Comparison of ENCODE assay signal across 11 mouse cellular contexts in the genomic region with DNA sequence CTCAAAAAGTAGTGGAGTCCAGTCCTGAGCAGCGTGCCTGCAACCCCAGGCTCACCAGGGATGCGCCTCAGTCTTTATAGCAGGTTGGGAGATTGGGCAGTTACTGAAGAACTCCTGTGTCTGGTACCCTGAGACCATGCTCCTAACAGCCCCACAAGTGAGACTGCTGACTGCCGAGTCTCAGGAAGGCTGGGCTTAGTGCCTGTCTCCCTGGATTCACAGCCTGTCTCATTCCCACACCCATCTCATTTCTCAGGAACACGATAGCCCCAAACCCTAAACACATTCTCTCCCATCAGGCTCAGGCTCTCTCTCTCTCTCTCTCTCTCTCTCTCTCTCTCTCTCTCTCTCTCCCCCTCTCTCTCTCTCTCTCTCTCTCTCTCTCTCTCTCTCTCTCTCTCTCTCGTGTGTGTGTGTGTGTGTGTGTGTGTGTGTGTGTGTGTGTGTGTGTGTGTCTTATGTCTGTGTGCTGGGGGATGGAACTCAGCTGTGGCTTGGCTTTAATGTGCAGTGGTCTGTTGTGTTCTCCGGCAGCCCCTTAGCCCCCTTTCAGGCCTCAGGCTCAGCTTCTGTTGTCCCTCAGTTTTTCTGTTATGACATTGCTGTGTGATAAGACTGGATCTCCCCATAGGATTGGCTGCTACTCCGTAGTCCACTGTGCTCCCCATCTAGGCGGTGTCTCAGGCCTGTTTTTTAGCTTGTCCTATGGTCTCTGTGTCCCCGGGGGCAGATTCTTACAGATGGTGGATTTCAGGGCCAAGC. TPM values are rescaled to one million over a fixed set of nuclear protein-coding genes. Genes with fewer than 3 reads are reported as not detected.
A peak's percentile ranks its signal among the peaks of the same experiment; 100 is the strongest.
DNase-seq lines count a peak whose midpoint lies in the region; ATAC-seq and TF ChIP-seq lines count a peak whose summit lies in the region.
"Had no signal": no experiment of that assay in that cellular context is flagged by ENCODE, and none has a peak within 500 bp of the region (broad histone marks: within the 10 kb centered on the region; RNA-seq: fewer than 3 reads in every experiment).

No protein-coding gene starts in this region.

- ATAC-seq in frontal cortex, adult (ENCODE audit: low TSS enrichment) = peak; percentile 25; the same call in 1 of the 2 replicates
- no peak for ATAC-seq in forebrain, embryonic 15.5 days (replicated peaks)
- ATAC-seq in midbrain, embryonic 15.5 days (replicated peaks) = no peak
- ATAC-seq in activated CD4-positive, CD25-positive, alpha-beta regulatory T cell, adult 4 months = no peak
- ATAC-seq: Patski had no signal

- H3K4me2 ChIP-seq in forebrain, embryonic 15.5 days (replicated peaks) = no peak overlapping the region
- H3K4me2 ChIP-seq in midbrain, embryonic 15.5 days = no peak overlapping the region

- H3K4me1 ChIP-seq in forebrain, embryonic 15.5 days = peaks cover 33% of the 10 kb centered on the region
- H3K4me1 ChIP-seq in midbrain, embryonic 15.5 days = peaks cover 32% of the 10 kb centered on the region

- no peak overlapping the region for H3K4me3 ChIP-seq in layer of hippocampus, adult 2 months
- H3K4me3 ChIP-seq in forebrain, embryonic 15.5 days = no peak overlapping the region
- no peak overlapping the region for H3K4me3 ChIP-seq in midbrain, embryonic 15.5 days
- H3K4me3 ChIP-seq: megakaryocyte, embryonic 14.5 days had no signal

- no peak for TF ChIP-seq CTCF in layer of hippocampus, adult 2 months (conservative IDR thresholded peaks at IDR 0.05)

- no peak for DNase-seq in frontal cortex, postnatal 14 days (ENCODE audit: low spot score in 2 of 2)
- DNase-seq in layer of hippocampus, adult 2 months (ENCODE audit: low spot score in 2 of 2) = no peak
- no peak for DNase-seq in layer of hippocampus, adult 9-11 months
- no peak for DNase-seq in urinary bladder, postnatal 4 days (ENCODE audit: low spot score in 2 of 2)
- DNase-seq: B cell, adult 2 months had no signal

- H3K27me3 ChIP-seq in forebrain, embryonic 15.5 days = no peaks in the 10 kb centered on the region
- no peaks in the 10 kb centered on the region for H3K27me3 ChIP-seq in midbrain, embryonic 15.5 days (replicated peaks)
- H3K27me3 ChIP-seq: megakaryocyte, embryonic 14.5 days; Patski had no signal

- 66% methylated on average over 8 of the region's 9 CpGs for WGBS in forebrain, embryonic 15.5 days
- 53% methylated on average over 8 of the region's 9 CpGs for WGBS in midbrain, embryonic 15.5 days

- peaks cover 29% of the 10 kb centered on the region for H3K36me3 ChIP-seq in forebrain, embryonic 15.5 days
- H3K36me3 ChIP-seq in midbrain, embryonic 15.5 days (replicated peaks) = peaks cover 24% of the 10 kb centered on the region

- peak overlapping the region; percentile 80 for H3K27ac ChIP-seq in layer of hippocampus, adult 2 months
- H3K27ac ChIP-seq in forebrain, embryonic 15.5 days (replicated peaks) = peak overlapping the region; percentile 73
- peak overlapping the region; percentile 38 for H3K27ac ChIP-seq in midbrain, embryonic 15.5 days

- no peak overlapping the region for H3K9ac ChIP-seq in forebrain, embryonic 15.5 days (replicated peaks)
- no peak overlapping the region for H3K9ac ChIP-seq in midbrain, embryonic 15.5 days

- no peaks in the 10 kb centered on the region for H3K9me3 ChIP-seq in forebrain, embryonic 15.5 days
- no peaks in the 10 kb centered on the region for H3K9me3 ChIP-seq in midbrain, embryonic 15.5 days
- H3K9me3 ChIP-seq: megakaryocyte, embryonic 14.5 days had no signal

RNA-seq across cellular contexts. Expression of gene Klc1, which starts 11.3 kb away (rescaled TPM):
- total RNA-seq in layer of hippocampus, adult 2 months (2021) = 100 to 1,000 TPM; 654 to 684 TPM
- 430 and 440 TPM in 2 replicates for polyA plus RNA-seq in forebrain, embryonic 15.5 days (2015; fragmentation: Nextera tagmentation; extraction: Ambion mirVana)
- polyA plus RNA-seq in midbrain, embryonic 15.5 days (2015; fragmentation: Nextera tagmentation; extraction: Ambion mirVana) = 661 and 666 TPM in 2 replicates
- polyA plus RNA-seq in activated CD4-positive, CD25-positive, alpha-beta regulatory T cell, adult 4 months (2017; shearing (Covaris generic)) = 10 to 100 TPM; 14.7 to 17.6 TPM

RNA-seq across cellular contexts. Expression of gene Xrcc3, which starts 43.7 kb away (rescaled TPM):
- total RNA-seq in layer of hippocampus, adult 2 months (2021) = 1 to 10 TPM; 3.2 to 4.2 TPM
- polyA plus RNA-seq in forebrain, embryonic 15.5 days (2015; fragmentation: Nextera tagmentation; extraction: Ambion mirVana) = 4.5 and 4.8 TPM in 2 replicates
- polyA plus RNA-seq in midbrain, embryonic 15.5 days (2015; fragmentation: Nextera tagmentation; extraction: Ambion mirVana) = 2.9 and 3.1 TPM in 2 replicates
- 1 to 10 TPM; 4.0 to 5.6 TPM for polyA plus RNA-seq in activated CD4-positive, CD25-positive, alpha-beta regulatory T cell, adult 4 months (2017; shearing (Covaris generic))

RNA-seq across cellular contexts. Expression of gene Zfyve21, which starts 44.0 kb away (rescaled TPM):
- 10 to 100 TPM; 20.0 to 20.6 TPM for total RNA-seq in layer of hippocampus, adult 2 months (2021)
- 39.0 and 41.7 TPM in 2 replicates for polyA plus RNA-seq in forebrain, embryonic 15.5 days (2015; fragmentation: Nextera tagmentation; extraction: Ambion mirVana)
- 32.3 and 39.5 TPM in 2 replicates for polyA plus RNA-seq in midbrain, embryonic 15.5 days (2015; fragmentation: Nextera tagmentation; extraction: Ambion mirVana)
- polyA plus RNA-seq in activated CD4-positive, CD25-positive, alpha-beta regulatory T cell, adult 4 months (2017; shearing (Covaris generic)) = 1 to 10 TPM; 3.4 to 3.5 TPM

RNA-seq across cellular contexts. Expression of gene Apopt1, which starts 56.9 kb away (rescaled TPM):
- total RNA-seq in layer of hippocampus, adult 2 months (2021) = 10 to 100 TPM; 35.7 to 36.8 TPM
- polyA plus RNA-seq in forebrain, embryonic 15.5 days (2015; fragmentation: Nextera tagmentation; extraction: Ambion mirVana) = 48.2 and 48.7 TPM in 2 replicates
- polyA plus RNA-seq in midbrain, embryonic 15.5 days (2015; fragmentation: Nextera tagmentation; extraction: Ambion mirVana) = 51.9 and 55.3 TPM in 2 replicates
- 10 to 100 TPM; 72.7 to 78.9 TPM for polyA plus RNA-seq in activated CD4-positive, CD25-positive, alpha-beta regulatory T cell, adult 4 months (2017; shearing (Covaris generic))

RNA-seq across cellular contexts. Expression of gene Bag5, which starts 56.9 kb away (rescaled TPM):
- total RNA-seq in layer of hippocampus, adult 2 months (2021) = 10 to 100 TPM; 50.6 to 50.9 TPM
- polyA plus RNA-seq in forebrain, embryonic 15.5 days (2015; fragmentation: Nextera tagmentation; extraction: Ambion mirVana) = 65.1 and 69.1 TPM in 2 replicates
- polyA plus RNA-seq in midbrain, embryonic 15.5 days (2015; fragmentation: Nextera tagmentation; extraction: Ambion mirVana) = 71.7 and 73.1 TPM in 2 replicates
- polyA plus RNA-seq in activated CD4-positive, CD25-positive, alpha-beta regulatory T cell, adult 4 months (2017; shearing (Covaris generic)) = 10 to 100 TPM; 30.2 to 32.4 TPM

Comparison
In these comparisons a context has a peak if more than half of its experiments do, and no peak if none do; other contexts are left out.
1. RNA of gene Klc1, which starts 11.3 kb away (polyA plus RNA-seq): 661 to 666 TPM in midbrain, embryonic 15.5 days and 430 to 440 TPM in forebrain, embryonic 15.5 days; 14.7 to 17.6 TPM in activated CD4-positive, CD25-positive, alpha-beta regulatory T cell, adult 4 months; every median in the first group is over 10 times any median in the second.
2. Peak in every context shown above with its lines, with median percentiles within 50 percentile points of each other: H3K27ac ChIP-seq.